8 mouse cellular contexts compared by ENCODE assay signal in genomic region chr11:5706874-5707529, GRCm38 (mm10). TPM values are rescaled to one million over a fixed set of nuclear protein-coding genes. Genes with fewer than 3 reads are reported as not detected.
DNase-seq lines count a peak whose midpoint lies in the region; ATAC-seq and TF ChIP-seq lines count a peak whose summit lies in the region.

No protein-coding gene starts in this region.

- no peak for DNase-seq in heart, postnatal 14 days
- DNase-seq in 416B (ENCODE audit: low read depth): peak; percentile 37
- peak; percentile 58 for DNase-seq in ZHBTc4 (ENCODE audit: low read depth, low spot score)
- DNase-seq in liver: peak; percentile 63
- DNase-seq in midbrain, postnatal 0 days (ENCODE audit: low spot score): peak; percentile 7
- peak; percentile 20 to 25 for DNase-seq in urinary bladder, postnatal 36 days (ENCODE audit: low spot score in 2 of 2)

- H3K27ac ChIP-seq in heart, embryonic 11.5 days (ENCODE audit: low read depth, low read length): peak overlapping the region; percentile 71
- H3K27ac ChIP-seq in midbrain, postnatal 0 days (ENCODE audit: low read depth, low read length): peak overlapping the region; percentile 85

- H3K9me3 ChIP-seq in heart, embryonic 11.5 days (replicated peaks; ENCODE audit: control insufficient read depth, low read length): no peaks in the 10 kb centered on the region
- H3K9me3 ChIP-seq in midbrain, postnatal 0 days (ENCODE audit: low read length): no peaks in the 10 kb centered on the region

- peaks cover 8% of the 10 kb centered on the region for H3K36me3 ChIP-seq in heart, embryonic 11.5 days (ENCODE audit: control insufficient read depth, insufficient read depth, low read length)
- H3K36me3 ChIP-seq in midbrain, postnatal 0 days (ENCODE audit: insufficient read depth, low read length): peaks cover 6% of the 10 kb centered on the region; the same call in 1 of the 2 replicates

- H3K9ac ChIP-seq in heart, embryonic 11.5 days (ENCODE audit: low read depth, low read length): peak overlapping the region; percentile 95
- H3K9ac ChIP-seq in midbrain, postnatal 0 days (replicated peaks; ENCODE audit: low read length, poor library complexity, severe bottlenecking): peak overlapping the region; percentile 84

- peak; percentile 63 for ATAC-seq in heart, embryonic 11.5 days (replicated peaks; ENCODE audit: insufficient number of reproducible peaks, low FRiP score, low TSS enrichment)
- ATAC-seq in frontal cortex, adult (ENCODE audit: low TSS enrichment): peak; percentile 43
- ATAC-seq in midbrain, postnatal 0 days (ENCODE audit: low FRiP score): peak; percentile 64

- intact Hi-C loops in heart, postnatal 14 days (cut with DNase I): no loop called here

- peak overlapping the region; percentile 82 for H3K4me2 ChIP-seq in heart, embryonic 11.5 days
- peak overlapping the region; percentile 74 for H3K4me2 ChIP-seq in midbrain, postnatal 0 days (ENCODE audit: low read depth, low read length, poor library complexity, severe bottlenecking)

- H3K4me3 ChIP-seq in heart, embryonic 11.5 days (ENCODE audit: low read depth, low read length): peak overlapping the region; percentile 98
- H3K4me3 ChIP-seq in midbrain, postnatal 0 days (ENCODE audit: low read depth, low read length): peak overlapping the region; percentile 99

- TF ChIP-seq CTCF in midbrain, postnatal 0 days (IDR thresholded peaks at IDR 0.05): no peak

- WGBS in heart, embryonic 11.5 days (ENCODE audit: insufficient replicate concordance): 1% methylated on average over 43 of the region's 43 CpGs
- under 1% methylated on average over 42 of the region's 43 CpGs for WGBS in midbrain, postnatal 0 days

- H3K4me1 ChIP-seq in heart, embryonic 11.5 days (ENCODE audit: control insufficient read depth, insufficient read depth, low read length): peaks cover 8% of the 10 kb centered on the region
- peaks cover 11% of the 10 kb centered on the region for H3K4me1 ChIP-seq in midbrain, postnatal 0 days (ENCODE audit: insufficient read depth, low read length)

- H3K27me3 ChIP-seq in heart, embryonic 11.5 days (ENCODE audit: control insufficient read depth, insufficient read depth, low read length): no peaks in the 10 kb centered on the region
- no peaks in the 10 kb centered on the region for H3K27me3 ChIP-seq in midbrain, postnatal 0 days (ENCODE audit: insufficient read depth, low read length)

RNA-seq across cellular contexts. Expression of gene Mrps24, which starts 8.5 kb away (rescaled TPM):
- polyA plus RNA-seq in heart, embryonic 11.5 days (2014; fragmentation: Nextera tagmentation; extraction: Ambion mirVana): 174 and 184 TPM in 2 replicates
- 100 to 1,000 TPM; 129 to 130 TPM for total RNA-seq in heart, postnatal 14 days (2021)
- 62.2 and 86.4 TPM in 2 replicates for total RNA-seq in midbrain, postnatal 0 days (2014; rRNA removed)
- 222 and 226 TPM in 2 replicates for polyA plus RNA-seq in midbrain, postnatal 0 days (2015; fragmentation: Nextera tagmentation; extraction: Ambion mirVana)

RNA-seq across cellular contexts. Expression of gene Urgcp, which starts 55.2 kb away (rescaled TPM):
- polyA plus RNA-seq in heart, embryonic 11.5 days (2014; fragmentation: Nextera tagmentation; extraction: Ambion mirVana): 14.2 and 18.7 TPM in 2 replicates
- total RNA-seq in heart, postnatal 14 days (2021): 10 to 100 TPM; 55.6 to 66.5 TPM
- 53.9 and 56.2 TPM in 2 replicates for total RNA-seq in midbrain, postnatal 0 days (2014; rRNA removed)
- 34.2 and 35.0 TPM in 2 replicates for polyA plus RNA-seq in midbrain, postnatal 0 days (2015; fragmentation: Nextera tagmentation; extraction: Ambion mirVana)

Comparison
In these comparisons a context has a peak if more than half of its experiments do, and no peak if none do; other contexts are left out.
1. DNase-seq: peak in 416B (single experiment), ZHBTc4 (single experiment), liver (single experiment), midbrain, postnatal 0 days (single experiment) and urinary bladder, postnatal 36 days (2 of 2); none in heart, postnatal 14 days (0 of 2).
2. Peak in every context shown above with its lines, with median percentiles within 50 percentile points of each other: ATAC-seq.